Mouse (Mus musculus) testis, adult 2 months (tissue): ENCODE results near the gene D030056L22Rik.

Experiments used
- CTCF ChIP-seq: fragments of 200-500 bp; IDR thresholded peaks from 2 replicates; pipeline ENCODE4 v1.5.1; 2012; ENCODE audit warnings: low read depth, mild to moderate bottlenecking, inconsistent platforms, low read length, moderate library complexity; ENCODE audit not compliant: control insufficient read depth, insufficient read depth, insufficient replicate concordance
- POLR2A ChIP-seq: fragments of 200-500 bp; IDR thresholded peaks from 2 replicates; pipeline ENCODE4 v1.6.1; 2012; ENCODE audit warnings: low read depth, mild to moderate bottlenecking, inconsistent platforms, low read length, moderate library complexity; ENCODE audit not compliant: control insufficient read depth

DNA sequence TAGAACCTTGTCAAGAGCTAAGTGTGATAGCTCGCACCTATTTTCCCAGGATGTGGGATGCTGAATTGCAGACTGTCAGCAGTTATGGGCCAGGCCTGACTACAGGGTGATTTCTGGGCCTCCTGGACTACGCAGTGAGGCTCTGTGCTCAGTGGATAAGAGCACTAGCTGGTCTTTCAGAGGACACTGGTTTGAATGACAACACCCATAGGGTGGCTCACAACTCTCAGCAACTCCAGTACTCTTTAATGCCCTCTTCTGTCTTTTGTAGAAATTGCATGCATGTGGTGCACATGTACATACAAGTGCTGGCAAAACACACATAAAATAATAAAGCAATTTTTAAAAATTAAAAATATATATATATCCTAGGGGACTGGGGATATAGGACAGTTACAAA is 12.2 kb downstream of the D030056L22Rik start:
- TF ChIP-seq CTCF: no peak
- TF ChIP-seq POLR2A: no peak
